Mouse (Mus musculus): ENCODE measurements around the gene Grik4.
A peak's percentile ranks its signal among the peaks of the same experiment; 100 is the strongest.

Grik4 gene

GRCm38 (mm10) chr9:42897361-42898051, 46.8 kb downstream of the Grik4 start:
- peak; percentile 72 to 76 for DNase-seq

- DNase-seq = no peak
Observed at GRCm38 (mm10) chr9:42896421-42897210, 47.7 kb downstream of the Grik4 start.

- DNase-seq = no peak
Observed at GRCm38 (mm10) chr9:42892765-42893164, 51.5 kb downstream of the Grik4 start.

GRCm38 (mm10) chr9:42887930-42888329, 56.4 kb downstream of the Grik4 start:
- DNase-seq = no peak

DNA sequence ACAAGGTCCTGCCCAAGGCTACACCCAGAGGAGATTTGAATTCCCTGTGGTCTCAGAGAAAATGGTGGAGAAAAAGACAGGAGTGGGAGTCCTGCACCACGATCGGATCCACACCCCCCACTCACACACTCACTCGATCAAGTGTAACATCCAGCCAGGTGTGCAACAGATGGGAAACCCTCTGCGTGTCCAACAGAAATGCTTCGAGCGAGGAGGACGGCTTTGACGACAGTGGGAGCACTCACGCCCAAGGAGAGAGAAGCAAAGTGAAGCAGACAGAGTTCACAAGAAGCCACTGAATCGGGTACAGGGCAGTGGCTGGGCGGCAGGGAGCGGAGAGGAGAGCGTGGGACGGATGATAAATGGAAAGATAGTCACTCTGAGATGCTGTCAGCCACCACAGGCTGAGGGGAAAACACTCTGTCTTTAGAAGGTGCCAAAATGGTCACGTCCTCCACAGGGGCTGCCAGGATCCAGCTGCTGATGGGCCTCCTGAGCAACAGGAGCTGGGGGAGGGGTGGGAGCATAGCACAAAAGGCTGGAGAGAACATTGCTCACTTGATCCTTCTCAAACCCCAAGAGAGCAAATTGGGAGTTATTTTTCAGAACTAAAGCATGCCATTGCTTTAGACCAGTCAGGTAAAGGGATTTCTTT, 58.1 kb downstream of the Grik4 start:
- no peak for DNase-seq

DNA sequence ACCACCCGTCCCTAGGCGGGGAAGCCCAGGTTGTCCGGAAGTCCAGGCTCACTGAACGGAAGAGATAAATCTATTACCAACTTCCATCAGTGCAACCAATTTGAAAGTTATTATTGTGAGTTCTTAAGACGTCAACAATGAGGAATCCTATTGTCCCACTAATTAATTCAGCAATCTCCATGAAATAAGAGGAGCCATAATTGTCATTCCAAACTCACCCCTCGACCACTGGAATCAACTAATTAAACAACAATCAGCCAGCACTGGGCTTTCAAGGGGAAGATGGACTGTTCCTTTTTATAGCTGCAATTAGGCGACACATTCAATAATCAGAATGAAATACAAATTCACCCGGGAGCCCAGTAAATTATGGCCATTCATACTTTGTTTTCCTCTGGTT, 58.7 kb downstream of the Grik4 start:
- DNase-seq = no peak

DNA sequence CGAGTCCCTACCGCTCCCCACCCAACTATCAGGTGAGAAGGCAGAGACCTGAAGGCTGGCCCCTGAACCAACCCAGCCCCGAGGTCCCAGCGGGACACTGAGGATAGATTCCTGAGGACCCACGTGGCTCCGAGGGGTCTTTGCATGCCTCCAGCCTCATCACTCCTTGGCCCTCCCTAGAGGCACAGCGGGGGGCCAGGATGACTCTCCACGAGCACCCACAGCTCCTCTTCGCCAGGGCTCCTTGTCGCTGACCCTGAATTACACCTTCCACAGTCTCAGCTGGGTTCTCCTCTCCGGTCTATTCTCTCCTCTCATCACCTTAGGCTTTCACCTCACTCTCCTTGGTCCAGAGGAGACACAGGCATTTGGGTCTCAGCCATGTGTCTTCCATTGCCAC, 59.2 kb downstream of the Grik4 start:
- DNase-seq = no peak

DNA sequence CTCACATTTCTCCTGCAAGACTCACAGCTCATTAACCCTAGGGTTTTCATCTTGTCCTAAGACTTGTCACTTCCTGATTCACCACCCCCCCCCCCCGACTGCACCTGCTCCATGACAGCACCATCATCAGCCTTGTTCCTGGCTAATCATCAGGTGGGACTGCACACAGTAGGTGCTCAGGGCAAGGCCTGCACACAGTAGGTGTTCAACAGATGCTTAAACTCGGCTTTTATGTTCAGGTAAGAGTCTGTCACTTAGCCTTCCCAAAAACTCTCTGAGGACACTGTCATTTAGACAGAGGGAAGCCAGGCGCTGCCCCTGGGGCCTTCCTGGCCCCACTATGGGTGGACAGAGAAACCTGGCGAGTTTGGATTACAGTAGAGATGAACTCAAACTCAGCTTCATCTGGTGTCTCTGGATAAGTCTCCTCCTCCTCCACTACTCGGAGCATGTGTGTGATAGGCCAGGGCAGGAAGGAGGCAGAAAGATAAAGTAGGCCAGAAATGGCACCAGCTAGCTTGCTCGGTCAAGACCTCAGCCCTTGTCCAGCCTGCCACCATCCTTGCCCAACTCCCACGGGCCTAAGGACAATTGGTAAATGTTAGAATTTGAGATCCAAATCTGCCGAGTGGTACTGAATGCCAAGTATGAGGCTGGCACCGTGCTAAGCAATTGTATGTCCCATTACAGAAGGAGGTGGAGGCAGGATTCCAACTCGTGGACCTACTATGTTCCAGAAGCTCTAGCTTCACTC, 61.1 kb downstream of the Grik4 start:
- DNase-seq = no peak

DNA sequence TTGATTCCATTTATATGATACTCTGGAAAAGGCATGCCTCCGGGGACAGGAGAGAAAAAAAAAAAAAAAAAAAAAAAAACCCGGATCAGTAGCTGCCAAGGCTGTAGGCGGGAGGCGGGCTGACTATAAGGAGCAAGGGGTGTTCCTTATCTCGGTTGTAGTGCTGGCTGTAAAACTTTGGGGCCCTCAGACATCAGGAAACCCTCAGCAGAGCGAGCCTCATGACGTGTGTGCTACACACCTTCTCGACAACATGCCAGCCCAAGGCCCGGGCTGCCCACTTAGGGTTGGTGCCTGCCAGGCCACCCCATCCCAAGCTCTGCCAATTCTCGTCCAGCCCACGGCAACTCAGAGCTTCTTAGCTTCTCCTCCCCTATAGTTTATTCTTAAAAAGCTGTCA, 62.0 kb downstream of the Grik4 start:
- no peak for DNase-seq

DNA sequence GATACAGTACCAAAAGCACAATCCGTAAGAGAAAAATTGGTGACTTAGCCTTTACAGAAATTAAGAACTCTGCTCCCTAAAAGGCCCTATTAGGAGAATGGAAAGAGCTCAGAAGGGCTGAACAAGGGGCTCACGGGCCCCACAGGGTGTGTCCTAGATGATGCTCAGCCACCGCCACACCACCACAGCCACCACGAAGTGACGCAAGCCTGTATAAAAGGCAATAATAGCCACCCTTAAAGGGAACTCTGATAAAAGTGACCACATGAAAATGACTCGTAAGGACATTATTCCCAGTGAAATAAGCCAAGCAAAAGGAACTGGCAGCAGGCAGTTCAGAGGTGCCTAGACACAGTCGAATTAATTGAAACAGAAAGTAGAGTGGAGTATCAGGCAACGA, 63.3 kb downstream of the Grik4 start:
- no peak for DNase-seq

DNA sequence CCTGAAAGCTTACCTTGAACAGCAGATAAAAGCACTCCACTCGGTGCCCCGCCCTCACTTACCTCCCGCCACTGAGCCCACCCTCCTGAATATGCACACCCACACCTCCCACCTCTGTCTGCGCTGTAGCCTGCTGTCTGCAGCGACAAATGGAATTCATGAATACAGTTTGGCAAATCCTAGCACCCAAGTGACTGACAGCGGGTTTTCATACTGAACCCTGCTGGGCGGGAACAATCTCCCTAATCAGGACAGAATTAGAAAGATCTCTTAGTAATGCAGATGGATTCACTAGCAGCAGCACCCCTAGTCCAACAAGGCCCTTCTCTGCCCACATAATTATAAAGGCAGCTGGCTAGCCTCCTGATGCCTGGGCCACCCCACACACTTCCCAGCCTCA, 65.9 kb downstream of the Grik4 start:
- DNase-seq = no peak

- DNase-seq = no peak
Observed at GRCm38 (mm10) chr9:42872885-42873284, 71.4 kb downstream of the Grik4 start.

DNA sequence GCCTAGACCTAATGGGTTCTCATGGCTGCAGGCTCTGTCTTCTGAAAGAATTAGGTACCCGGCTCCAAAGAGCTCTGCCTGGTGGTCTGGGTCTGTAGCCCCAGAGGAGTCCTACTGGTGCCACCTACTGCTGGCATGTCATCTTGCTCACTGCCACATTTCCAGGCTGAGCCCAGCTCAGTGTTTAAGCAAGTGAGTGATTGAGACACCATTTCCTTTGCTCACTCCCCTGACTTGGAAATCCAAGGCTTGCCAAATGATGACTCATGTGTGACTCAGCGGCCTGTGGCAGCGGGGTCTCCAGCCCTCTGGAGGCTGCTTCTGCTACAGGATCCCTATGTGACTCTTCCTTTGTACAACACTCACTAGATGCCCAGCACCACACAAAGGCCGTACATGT, 72.6 kb downstream of the Grik4 start:
- DNase-seq = peak in 1 of 2 experiments; percentile 40

- DNase-seq = no peak
Observed at GRCm38 (mm10) chr9:42870257-42870656, 74.0 kb downstream of the Grik4 start.

GRCm38 (mm10) chr9:42868508-42868907, 75.8 kb downstream of the Grik4 start:
- no peak for DNase-seq

DNA sequence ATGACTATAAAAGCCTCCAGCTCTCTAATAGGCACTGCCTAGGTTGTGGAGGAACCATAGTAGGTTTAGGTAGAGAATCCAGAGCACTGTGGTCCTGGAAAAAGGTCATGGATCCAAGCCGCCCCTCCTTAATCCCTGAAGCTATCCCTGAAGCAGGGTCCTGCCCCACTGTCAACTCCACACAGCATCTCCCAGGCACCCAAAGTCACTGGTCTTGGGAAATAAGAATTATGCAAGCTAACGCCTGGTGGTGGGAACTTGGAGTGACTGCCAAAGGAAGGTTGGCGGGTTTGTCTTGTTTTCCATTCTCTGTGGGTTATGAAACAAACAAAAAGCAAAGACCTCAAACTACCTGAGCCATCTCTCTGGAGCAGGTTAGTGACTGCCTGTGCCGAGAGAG, 77.6 kb downstream of the Grik4 start:
- no peak for DNase-seq

- DNase-seq = peak; percentile 19 to 48
Observed at GRCm38 (mm10) chr9:42865036-42865829, 79.1 kb downstream of the Grik4 start.

DNA sequence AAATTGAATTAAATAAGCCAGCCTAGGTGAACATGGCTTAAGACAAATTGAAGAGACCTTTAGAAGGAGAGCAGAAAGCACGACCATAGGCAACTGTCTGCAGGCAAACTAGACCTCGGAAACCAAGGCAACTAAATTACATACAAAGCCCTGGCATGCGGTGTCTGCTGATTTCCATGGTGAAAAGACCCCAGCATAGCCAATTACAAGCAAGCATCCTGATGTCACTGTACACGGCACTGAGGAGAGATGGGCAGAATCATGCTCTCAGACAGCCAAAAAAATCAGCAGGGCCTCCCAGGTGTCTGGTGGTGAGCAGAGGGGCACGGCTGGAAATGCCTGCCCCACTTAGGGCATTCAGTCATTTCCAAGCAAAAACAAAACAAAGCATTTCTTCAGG, 80.9 kb downstream of the Grik4 start:
- no peak for DNase-seq

DNA sequence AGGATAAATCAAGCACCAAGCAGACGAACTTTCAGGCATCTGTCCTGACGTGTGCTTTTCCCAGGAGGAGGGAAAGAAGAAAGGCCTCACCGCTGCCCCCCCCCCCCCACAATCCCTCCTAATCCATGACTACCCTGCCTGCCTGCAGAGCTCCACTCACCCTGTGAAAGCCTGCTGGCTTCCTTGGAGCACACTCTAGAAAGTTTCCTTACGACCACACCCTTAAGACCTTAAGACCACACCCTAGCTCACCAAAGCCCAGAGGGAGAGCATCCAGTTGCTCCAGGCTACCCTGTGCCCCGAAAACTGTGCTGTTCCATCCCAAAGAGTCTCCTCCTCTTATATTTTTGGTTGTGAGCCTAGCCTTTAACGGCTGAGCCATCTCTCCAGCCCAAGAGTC, 82.6 kb downstream of the Grik4 start:
- DNase-seq = no peak

- no peak for DNase-seq
Observed at GRCm38 (mm10) chr9:42861238-42861637, 83.1 kb downstream of the Grik4 start.

GRCm38 (mm10) chr9:42859959-42860794, 84.1 kb downstream of the Grik4 start:
- DNase-seq = no peak
